Mouse (Mus musculus) 3T3-L1 (cell line): ENCODE results near the gene Gm26897.

Experiments used
- DNase-seq: peaks from one replicate; pipeline ENCODE4 v3.0.0-alpha.2; 2015; ENCODE audit warnings: low read depth, low spot score

The Gm26897 gene

GRCm38 (mm10) chr5:111749599-111749998, 15.9 kb downstream of the Gm26897 start:
- no peak for DNase-seq

GRCm38 (mm10) chr5:111750092-111750491, 16.4 kb downstream of the Gm26897 start:
- DNase-seq, result no peak

- DNase-seq, result no peak
Measured at GRCm38 (mm10) chr5:111754484-111755139, 20.9 kb downstream of the Gm26897 start.

- DNase-seq, result no peak
Measured at GRCm38 (mm10) chr5:111755330-111755729, 21.6 kb downstream of the Gm26897 start.

- DNase-seq, result no peak
Measured at GRCm38 (mm10) chr5:111760721-111761480, 27.2 kb downstream of the Gm26897 start.

- no peak for DNase-seq
Measured at GRCm38 (mm10) chr5:111761574-111761973, 27.9 kb downstream of the Gm26897 start.

- DNase-seq, result no peak
Measured at GRCm38 (mm10) chr5:111762085-111762484, 28.4 kb downstream of the Gm26897 start.

GRCm38 (mm10) chr5:111765671-111766290, 32.1 kb downstream of the Gm26897 start:
- DNase-seq, result no peak

- no peak for DNase-seq
Measured at GRCm38 (mm10) chr5:111766696-111767095, 33.0 kb downstream of the Gm26897 start.

- no peak for DNase-seq
Measured at GRCm38 (mm10) chr5:111770266-111770665, 36.5 kb downstream of the Gm26897 start.

GRCm38 (mm10) chr5:111772127-111772526, 38.4 kb downstream of the Gm26897 start:
- DNase-seq, result no peak

- DNase-seq, result no peak
Measured at GRCm38 (mm10) chr5:111772591-111773406, 39.1 kb downstream of the Gm26897 start.

GRCm38 (mm10) chr5:111773407-111773733, 39.6 kb downstream of the Gm26897 start:
- no peak for DNase-seq

- DNase-seq, result peak; percentile 56
Measured at GRCm38 (mm10) chr5:111776246-111776645, 42.5 kb downstream of the Gm26897 start.

- no peak for DNase-seq
Measured at GRCm38 (mm10) chr5:111778093-111778492, 44.4 kb downstream of the Gm26897 start.

- no peak for DNase-seq
Measured at GRCm38 (mm10) chr5:111779776-111780485, 46.2 kb downstream of the Gm26897 start.
